Mouse (Mus musculus) CD4-positive, CD25-positive, alpha-beta regulatory T cell, adult 4 months (primary cell): ENCODE data around the gene 1700021F07Rik. TPM values are rescaled to one million over a fixed set of nuclear protein-coding genes. Genes with fewer than 3 reads are reported as not detected.
A peak's percentile ranks its signal among the peaks of the same experiment; 100 is the strongest.

ENCODE experiments used
- ATAC-seq: one replicate; pipeline ENCODE4 v1.8.0; 2017
- polyA plus RNA-seq, 2 experiments: library from polyadenylated mRNA; unstranded; fragments of 100-300 nt; shearing (Covaris generic); gene quantifications; one replicate each; pipeline ENCODE4 v1.2.1; 2017

The 1700021F07Rik gene
- not detected for polyA plus RNA-seq

DNA sequence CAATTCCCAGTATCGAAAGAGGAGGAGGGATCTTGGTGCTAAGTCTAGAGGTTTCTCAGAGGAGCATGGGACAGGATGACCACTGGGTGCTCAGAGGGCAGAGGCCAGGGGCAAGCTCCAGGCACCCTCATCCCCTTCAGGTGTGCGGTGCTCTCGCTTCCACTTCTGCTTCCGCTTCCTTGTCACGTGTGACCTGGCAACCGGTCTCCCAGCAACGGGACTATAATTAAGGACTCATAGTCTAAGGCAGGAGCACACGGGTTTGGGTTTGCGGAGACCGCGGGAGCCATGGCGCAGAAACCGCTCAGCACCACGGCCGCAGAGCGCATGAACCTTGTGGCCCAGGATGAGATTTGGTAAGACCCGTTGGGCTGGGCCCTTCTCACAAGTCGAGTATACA lies at the start of gene 1700021F07Rik:
Gene 1700021F07Rik, plus strand, starts transcription at position 211 of the 400 bp plus-strand sequence.
- ATAC-seq: no peak

DNA sequence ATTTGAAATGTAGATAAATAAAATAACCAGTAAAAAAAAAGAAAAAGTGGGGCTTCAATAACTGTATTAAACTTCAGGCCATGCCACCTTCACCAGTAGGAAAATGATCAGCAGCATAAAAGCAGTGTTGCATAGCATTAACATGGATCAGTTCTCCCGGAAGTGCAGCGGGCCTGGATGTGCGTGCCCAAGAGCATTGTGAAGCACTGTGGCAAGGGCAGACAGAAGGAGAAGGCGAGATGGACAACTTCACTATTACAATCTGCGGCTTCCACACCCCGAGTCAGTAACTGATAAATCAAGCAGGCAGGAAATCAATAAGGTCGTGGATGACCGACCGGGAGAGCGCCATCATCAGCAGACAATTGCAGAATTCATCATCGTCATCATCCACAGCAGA lies 49.2 kb upstream of the 1700021F07Rik start:
- ATAC-seq: no peak

DNA sequence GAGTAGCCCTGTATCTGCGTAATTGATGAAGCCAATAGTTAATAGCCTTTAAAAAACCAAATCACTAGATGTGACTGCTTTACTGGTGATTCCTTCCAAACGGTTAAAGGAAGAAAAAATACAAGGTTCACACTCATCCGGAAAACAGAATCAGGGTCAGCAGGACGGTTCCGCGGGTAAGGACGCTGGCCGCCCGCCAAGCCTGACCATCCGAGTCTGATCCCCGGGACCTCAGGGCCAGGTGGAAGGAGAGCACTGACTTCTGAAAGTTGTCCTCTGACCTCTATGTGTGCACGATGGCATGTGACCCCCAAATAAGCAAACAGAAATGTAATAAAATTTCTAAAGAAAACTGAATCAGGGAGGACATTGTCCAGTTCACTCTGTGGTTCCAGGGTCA lies 43.3 kb upstream of the 1700021F07Rik start:
- ATAC-seq: no peak

DNA sequence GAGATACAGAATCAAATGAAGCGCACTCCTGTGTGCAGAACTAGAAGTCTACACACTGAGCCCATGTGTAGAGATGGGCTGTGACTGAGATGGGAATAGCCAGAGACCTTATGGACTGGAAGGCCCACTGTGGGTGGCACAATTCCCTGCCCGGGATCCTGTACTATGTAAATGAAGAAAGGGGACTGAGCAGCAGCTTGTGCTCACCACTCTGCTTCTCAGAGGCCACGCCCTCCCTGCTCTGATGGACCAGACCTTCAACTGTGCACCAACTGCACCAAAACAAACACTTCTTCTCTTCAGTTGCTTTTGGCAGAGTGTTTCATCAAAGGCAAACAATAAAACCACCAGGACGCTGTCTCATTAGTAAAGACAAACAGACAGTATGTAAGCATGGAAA lies 37.9 kb upstream of the 1700021F07Rik start:
- ATAC-seq: no peak

DNA sequence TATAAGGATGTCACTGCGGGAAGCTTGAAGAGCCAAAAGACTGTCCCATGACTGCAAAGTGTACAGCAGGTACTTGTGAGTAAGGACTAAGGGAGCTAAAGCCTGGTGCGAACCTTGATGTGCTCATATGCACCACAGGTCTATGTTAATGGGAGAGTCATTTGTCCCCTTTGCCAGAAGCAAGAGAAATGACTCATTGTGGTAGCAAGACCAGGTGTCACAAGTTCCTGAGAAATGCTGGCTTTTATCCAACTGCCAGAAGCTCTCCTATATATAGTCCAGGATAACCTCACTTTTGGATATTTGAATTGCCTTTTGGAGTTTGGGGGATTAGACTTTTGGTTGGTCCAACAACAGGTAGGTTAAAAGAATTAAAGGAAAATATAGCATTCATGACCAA lies 22.8 kb upstream of the 1700021F07Rik start:
- no peak for ATAC-seq

DNA sequence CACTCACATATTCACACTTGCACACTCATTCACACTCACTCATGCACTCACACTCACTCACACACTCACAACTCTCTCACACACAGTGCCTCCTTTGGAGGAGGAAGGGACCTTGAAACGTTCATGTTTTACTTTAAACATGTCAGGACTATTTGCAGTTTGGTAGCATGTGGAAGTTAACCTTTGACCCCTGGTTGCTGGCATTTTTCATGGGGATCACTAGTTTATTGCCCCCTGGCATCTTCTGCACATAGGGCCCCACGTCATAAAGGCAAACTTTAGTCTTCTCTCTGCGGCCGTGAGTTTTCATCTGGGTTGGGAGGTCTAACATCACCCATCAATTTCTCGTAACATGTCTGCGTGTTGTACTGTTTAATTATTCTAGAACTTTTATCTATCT lies 8.4 kb upstream of the 1700021F07Rik start:
- ATAC-seq: no peak

DNA sequence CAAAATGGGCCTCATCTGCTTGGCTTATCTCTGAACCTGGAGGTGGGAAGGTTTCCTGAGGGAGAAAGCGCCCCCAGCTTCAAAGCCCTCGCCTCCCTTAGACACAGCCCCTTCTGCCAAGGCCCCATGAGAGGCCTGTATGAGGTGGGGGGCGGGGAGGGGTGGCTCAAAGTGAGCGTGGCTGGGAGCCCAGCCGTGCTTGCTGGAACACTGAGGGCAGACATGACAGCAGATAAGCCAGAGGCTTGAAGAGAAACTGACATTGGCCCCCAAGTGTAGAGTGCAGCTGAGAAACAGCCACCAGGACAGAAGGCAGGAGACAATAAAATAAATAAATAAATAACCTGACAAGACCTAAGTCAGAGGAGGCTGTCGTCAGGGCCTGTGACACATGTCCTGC lies 7.2 kb upstream of the 1700021F07Rik start:
- no peak for ATAC-seq

DNA sequence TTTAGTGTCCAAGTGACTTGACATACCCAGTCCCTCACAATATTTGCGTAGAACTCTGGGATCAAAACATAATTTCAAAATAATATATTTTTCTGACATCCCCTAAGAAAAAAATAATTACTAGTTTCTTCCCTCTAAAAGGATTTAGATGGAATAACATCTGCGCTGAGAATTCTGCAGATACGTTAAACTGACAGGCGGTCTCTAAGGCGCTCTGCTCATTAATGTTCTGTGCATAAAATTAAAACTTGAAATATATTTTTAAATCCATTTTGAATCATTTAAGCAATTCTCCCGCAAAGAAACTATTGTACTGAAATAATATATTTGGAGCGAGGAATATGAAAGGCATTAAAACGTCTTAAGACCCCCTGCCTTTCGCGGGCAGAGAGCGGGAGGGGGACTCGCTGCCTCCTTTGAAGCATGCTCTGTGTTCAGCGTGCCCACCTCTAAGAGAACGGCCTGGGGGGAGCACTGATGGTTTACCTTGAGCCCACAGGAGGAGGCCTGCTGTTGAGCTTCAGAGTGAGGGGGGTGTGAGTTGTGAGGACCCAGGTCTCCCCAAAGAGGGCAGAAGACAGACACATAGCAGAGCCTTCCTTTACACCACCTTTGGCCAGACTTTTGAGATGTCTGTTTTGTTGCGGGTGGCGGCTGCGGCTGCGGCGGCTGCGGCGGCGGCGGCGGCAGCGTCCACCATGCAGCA lies 6.1 kb upstream of the 1700021F07Rik start:
- no peak for ATAC-seq

DNA sequence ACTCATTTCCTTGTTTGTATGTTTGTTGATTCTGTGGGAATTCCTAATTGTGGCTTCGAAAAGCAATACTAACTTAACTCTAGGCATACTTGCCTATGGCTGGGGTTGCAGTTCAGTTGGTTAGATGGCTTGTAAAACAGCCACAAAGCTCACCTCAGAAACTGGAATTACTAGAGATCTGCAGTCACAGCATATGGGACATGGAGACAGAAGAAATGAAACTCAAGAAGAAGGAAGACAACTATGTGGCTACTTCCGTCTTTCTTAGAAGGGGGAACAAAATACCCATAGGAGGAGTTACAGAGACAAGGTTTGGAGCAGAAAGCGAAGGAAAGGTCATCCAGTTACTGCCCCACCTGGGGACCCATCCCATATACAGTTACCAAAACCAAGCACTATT lies 6.1 kb downstream of the 1700021F07Rik start:
- ATAC-seq: no peak

DNA sequence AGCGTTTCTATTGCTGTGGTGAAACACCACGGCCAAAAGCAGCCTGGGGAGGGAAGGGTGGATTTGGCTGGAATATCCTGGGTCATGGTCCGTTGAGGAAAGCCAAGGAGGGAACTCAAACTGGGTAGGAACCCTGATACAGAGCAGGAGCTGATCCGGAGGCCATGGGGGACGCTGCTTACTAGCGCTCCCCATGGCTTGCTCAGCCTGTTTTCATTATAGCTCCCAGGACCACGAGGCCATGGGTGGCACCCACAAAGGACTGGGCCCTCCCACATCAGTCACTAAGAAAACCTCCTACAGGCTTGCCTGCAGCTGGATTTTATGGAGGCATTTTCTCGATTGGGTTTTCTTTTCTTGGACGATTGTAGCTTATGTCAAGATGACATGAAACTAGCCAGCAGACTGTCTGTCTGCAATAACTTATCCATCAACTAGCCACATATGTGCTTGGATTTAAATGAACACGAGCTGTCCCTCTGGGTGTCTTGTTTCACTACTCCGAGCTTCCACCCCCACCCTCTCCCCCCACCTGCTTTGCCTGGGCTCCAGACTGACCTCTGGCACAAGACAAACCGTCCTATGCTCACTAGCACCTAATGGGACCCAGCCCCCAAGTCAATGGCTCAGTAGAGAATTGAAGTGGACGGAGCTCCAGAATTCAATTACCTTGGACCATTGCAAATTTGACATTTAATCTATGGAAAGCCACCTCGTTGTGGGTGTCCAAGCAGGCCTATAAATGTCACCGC lies 10.5 kb downstream of the 1700021F07Rik start:
- ATAC-seq: no peak

DNA sequence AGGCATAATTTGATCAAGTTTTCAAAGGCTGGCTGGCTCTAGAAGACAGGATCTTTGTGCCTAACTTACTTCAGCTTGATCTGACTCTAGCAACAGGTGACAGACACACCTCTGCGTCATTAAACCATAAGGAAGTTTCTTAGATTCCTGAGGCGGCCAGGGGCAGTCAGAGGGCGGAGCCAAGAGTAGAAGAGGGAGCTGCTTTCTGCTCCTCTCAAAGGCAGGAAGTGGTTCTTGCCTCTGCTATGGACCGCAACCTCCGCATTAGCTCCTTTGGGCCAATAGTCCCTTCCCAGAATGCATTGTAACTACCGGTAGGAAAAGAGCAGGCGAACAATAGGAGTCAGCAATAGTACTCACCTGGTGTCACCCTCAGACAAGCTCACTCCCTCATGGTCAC lies 12.2 kb downstream of the 1700021F07Rik start:
- peak; percentile 98 for ATAC-seq

DNA sequence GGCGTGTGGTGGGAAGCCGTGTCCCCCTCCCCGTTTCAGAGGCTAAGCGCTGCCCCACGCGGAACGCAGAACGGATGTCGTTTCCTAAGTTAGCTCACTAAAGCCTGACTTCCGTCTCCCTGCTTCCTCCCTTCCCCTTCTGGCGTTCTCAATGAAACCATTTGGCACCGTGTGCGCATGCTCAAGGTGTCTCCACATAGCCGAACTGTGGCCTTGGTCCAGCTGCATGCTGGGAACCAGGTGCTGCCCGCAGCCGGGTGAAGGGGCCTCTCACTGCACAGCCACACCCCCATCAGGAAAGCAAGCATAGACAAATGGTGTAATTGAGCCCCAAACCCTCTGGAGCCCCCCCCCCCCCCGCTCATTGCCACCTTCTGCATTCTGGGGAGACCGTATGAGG lies 13.0 kb downstream of the 1700021F07Rik start:
- no peak for ATAC-seq

DNA sequence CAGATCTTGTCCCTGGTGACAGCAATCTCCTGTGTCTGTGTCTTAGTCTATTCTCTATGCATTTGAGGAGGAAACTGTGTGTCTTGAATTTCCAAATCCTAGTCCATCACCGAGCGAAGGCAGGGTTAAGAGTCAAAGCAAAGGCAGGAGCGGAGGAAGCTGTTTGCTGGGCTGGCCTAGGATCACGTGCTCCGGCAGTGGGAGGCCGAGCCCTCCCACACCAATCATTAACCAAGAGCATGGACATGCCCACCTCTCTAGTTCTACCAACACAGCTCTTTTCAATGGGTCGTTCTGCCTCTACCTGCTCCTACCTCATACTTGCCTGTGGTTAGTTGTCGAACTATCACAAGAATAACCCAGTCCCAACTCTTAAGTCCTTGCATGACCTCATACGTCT lies 13.5 kb downstream of the 1700021F07Rik start:
- ATAC-seq: no peak

DNA sequence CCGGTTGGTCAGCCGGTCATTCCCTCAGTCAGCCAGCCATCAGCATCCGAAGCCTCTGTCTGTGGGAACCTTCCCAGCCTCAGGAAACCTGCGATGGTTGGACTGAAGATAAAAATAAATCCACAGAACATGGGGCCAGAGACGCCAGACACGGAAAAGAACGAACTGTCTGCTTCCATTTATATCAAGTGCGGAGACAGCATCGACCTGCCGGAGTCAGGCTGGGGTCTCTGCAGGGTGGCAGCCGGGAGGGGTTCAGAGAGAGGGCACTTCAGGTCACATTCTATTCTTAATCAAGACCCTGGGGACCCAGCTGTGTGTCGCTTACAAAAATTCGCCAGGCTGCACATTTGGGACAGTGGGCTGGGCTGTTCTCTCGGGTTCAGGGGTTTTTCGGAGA lies 17.4 kb downstream of the 1700021F07Rik start:
- ATAC-seq: no peak

DNA sequence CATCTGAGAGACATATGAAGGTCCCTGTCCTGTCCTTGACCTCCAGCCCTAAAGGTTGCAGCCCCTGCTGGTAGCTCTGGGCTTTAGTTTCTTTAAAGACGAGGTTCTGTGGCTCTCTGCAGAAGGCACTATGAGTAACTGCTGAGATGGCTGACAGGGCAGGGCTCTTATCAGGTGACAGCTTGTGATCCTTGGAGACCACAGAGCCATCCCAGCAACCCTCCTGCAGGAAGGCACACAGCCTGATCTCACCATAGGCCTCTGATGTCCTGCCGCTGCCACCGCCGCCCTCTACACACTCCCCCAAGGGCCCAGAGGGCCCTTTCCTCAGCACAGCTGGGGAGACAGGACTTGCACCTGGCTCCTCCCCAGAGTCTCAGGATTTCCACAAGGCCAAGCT lies 19.4 kb downstream of the 1700021F07Rik start:
- ATAC-seq: no peak

DNA sequence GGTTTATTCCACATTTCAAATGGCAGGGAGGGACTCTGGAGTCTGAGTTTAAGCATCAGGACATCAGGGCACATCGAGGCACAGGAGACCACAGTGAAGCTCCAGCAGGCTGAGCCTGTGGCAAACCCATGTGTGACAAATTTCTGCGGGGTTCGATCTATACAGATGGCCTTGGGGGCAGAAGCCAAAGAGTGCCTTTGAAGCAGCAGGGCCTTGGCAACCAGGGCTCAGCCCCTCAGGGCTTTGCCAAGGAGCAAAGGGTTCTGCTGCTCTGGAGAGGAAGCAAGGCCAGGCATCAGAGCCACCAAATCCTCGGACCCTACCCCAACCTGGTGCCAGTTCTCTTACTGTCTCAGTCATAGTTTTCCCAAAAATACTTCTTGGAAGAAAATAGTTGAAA lies 20.3 kb downstream of the 1700021F07Rik start:
- no peak for ATAC-seq

DNA sequence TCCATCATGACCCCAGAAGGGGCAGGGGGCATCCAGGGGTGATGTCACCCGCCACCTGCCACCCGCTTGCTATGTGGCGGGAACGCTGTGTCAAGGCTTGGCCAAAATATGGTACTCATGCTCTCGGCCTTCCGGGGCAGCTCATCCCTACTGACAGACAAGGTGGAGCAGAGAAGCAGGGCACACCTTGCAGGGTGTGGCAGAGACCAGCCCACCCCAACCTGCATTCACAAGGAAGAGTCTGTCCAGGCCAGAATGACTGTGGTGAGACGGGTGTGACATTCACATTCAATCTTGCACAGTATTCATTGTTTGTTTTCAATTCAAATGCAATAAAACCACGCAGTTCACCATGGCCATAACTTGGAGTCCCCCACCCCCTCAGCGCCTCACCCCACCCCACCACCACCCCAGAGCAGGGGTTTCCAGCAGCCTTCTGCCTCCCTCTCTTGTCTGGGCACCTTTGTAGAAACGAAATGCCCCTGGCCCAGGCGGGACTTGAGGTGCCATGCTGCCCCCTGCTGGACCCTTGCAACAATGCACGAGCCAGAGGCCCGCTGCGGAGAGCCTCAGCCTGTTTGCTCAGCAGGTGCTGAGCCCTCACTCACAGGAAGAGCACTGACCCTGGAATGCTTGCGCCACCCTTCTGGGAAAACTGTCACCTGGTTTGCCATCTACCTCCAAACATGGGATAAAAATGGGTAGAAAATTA lies 23.8 kb downstream of the 1700021F07Rik start:
- peak; percentile 95 for ATAC-seq

DNA sequence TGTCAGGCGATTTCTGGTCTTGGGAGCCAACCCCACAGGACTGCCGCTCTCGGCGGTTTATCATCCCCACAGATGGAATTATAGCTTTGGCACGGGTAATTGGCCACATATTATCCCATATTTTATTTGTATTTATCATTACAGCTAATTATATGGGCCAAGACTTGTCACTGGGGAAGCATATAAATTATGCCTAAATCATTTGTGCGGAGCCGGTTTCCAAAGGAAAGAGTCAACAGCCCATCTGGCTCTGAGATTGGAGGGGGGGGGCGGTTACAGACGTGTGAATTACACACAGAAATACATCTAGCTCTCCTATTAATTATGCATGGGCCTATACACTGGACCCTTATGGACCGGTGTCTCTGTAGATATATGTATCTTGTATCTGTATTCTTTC lies 26.9 kb downstream of the 1700021F07Rik start:
- ATAC-seq: no peak

DNA sequence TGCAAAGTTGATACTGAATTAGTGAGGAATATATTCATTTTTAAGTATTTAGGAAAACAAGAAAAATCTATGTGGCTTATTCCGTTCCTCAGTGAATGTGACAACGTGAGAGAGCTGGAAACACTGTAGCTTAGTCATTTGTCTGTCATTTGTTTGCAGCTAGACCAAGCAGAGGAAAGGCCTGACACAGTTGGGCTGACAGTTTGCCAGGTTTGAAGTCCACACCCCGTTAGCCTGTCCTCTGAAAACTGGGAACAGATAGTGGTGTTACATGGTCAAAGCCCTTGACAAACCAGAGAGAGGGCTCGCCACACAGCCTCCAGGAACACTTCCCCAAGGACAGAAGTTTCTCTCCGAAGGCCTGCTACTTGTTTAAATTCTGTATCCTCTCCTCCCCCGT lies 28.3 kb downstream of the 1700021F07Rik start:
- ATAC-seq: no peak

DNA sequence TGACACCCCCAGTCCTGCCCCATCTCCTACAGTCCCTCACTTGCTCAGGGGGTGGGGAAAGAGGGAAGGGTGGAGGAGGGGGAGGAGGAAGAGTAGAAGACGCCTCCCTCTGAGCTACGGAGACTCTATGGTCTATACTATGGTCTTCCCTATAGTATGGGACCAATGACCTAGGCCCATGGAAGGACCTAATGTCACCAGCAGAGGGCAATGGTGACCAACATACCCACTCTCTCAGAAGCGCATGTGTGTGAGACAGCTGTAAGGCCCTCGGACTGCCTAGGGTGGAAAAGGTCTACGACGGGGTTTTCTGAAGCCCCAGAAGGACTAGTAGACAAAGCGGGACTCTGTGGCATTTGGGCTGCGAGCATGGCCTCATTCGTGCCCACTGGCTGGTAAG lies 31.5 kb downstream of the 1700021F07Rik start:
- peak; percentile 65 for ATAC-seq

DNA sequence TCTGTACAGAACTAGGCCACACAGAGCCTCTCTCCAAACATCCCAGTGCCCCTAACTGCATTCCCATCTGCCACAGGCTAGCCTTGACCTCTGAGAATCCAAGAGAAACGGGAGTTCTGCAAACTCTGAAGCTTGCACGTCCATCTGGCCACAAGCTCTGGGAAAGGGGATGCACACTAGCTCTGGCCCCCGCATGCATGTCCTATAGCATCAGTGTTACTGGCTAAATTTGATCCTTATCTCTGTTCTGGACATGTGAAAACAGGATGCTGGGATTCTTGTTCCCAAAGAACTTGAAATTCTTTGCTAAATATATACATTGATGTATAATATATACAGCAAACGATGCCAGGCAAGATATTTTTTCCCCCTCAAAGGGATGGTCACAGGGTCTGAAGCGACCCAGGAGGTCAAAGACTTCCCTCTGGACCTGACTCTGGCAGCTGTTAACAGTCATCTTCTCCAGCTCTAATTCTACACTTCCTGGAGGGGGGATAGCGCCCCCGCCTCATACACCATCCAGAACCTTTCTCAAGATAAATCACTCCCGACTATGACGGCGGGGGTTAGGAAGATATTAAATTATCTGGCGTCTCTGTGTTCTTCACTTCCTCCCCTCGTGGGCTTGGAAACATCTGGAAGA lies 36.5 kb downstream of the 1700021F07Rik start:
- no peak for ATAC-seq

DNA sequence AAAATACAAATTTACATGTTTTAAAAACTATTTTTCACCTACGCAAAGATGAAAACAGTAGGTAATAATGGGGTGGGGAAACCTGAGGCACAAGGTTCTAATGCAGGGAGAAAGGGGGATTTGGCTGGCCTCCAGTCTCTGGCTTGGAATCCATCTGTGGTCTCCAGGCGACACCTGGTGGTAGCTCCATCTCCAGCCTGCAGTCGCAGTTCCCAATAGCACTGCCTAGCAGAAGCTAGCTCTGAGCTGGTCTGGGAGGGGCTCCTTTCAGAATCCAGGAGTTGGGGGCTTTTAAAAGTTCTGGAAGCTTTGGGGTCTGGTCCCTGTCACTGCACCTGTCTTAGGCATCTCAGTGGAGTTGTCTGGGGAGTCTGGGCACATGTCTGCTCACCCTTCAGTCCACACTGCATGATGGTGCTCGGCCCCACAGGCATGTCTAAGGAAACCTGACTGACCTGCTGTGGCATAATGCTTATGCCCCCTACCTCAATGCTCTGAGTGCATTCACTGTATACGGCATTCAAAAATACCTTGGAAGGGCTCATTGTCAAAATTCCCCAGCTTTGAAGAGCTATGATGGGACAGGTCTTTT lies 39.6 kb downstream of the 1700021F07Rik start:
- peak; percentile 60 for ATAC-seq

DNA sequence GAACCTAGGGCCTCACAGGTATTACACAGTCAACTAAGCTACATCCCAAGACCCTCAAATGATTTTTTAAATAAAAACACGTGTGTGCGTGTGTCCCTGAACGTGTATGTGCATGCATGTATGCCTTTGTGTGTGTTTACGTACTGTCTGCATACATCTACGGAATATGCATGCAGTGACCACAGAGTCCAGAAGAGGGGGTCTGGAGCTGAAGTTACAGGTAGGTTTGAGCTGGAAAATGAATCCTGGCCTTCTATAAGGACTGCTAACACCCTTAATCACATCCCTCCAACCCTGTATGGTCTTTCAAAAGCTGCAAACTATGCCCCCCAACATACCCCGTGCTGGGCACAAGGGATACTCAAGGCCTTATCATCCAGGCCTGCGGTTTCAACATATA lies 41.0 kb downstream of the 1700021F07Rik start:
- no peak for ATAC-seq
